Mouse (Mus musculus): ENCODE data around the gene Cyp4f37. TPM values are rescaled to one million over a fixed set of nuclear protein-coding genes. Genes with fewer than 3 reads are reported as not detected.

Gene Cyp4f37
- total RNA-seq, 2 experiments from 2014 or later, result not detected

- intact Hi-C loops (cut with DNase I), result no loop called here
- DNase-seq (ENCODE audit: low spot score in 2 of 2), result no peak
Measured at GRCm38 (mm10) chr17:32676040-32676635, 55.0 kb downstream of the Cyp4f37 start.

GRCm38 (mm10) chr17:32680404-32680803 is 59.3 kb downstream of the Cyp4f37 start:
- DNase-seq (ENCODE audit: low spot score in 2 of 2), result peak; percentile 58 to 67
- intact Hi-C loops (cut with DNase I), result loop anchor here (2.0 to 10.0 kb wide), 2 partner anchors 130 to 156 kb away; no protein-coding TSS in a partner anchor

GRCm38 (mm10) chr17:32685048-32685750 is 64.1 kb downstream of the Cyp4f37 start, which contains the start of gene Cyp4f15:
Gene Cyp4f15, plus strand, starts transcription at chr17:32685627.
- intact Hi-C loops (cut with DNase I), result loop anchor here (10.0 kb wide), 1 partner anchor 160 kb away; no protein-coding TSS in a partner anchor

More at GRCm38 (mm10) chr17:32685048-32685750, 64.1 kb downstream of the Cyp4f37 start, which contains the start of gene Cyp4f15:
- DNase-seq (ENCODE audit: low spot score in 2 of 2), result peak; percentile 55 to 59

Other genes with a start within 250 kb of the Cyp4f37 start
- gene Wiz, start 231.9 kb upstream of the Cyp4f37 start, total RNA-seq (2021), result 10 to 100 TPM; 78.0 to 85.2 TPM
- gene Rasal3, start 217.7 kb upstream of the Cyp4f37 start, total RNA-seq (2021), result 1 to 10 TPM; 3.0 TPM
- not detected for gene Pglyrp2, start 197.1 kb upstream of the Cyp4f37 start, total RNA-seq (2021)
- gene Cyp4f39, start 168.6 kb upstream of the Cyp4f37 start, total RNA-seq (2021), result not detected
- 1 to 10 TPM; 3.7 to 3.8 TPM for gene Cyp4f17, start 115.3 kb upstream of the Cyp4f37 start, total RNA-seq (2021)
- gene Cyp4f16, start 84.8 kb upstream of the Cyp4f37 start, total RNA-seq (2021), result 1 to 10 TPM; 5.8 to 5.9 TPM
- gene Cyp4f40, start 37.6 kb downstream of the Cyp4f37 start, total RNA-seq (2021), result not detected
- 10 to 100 TPM in 1 of 2 experiments, 1 to 10 TPM in 1; 8.2 to 12.0 TPM for gene Cyp4f15, start 64.3 kb downstream of the Cyp4f37 start, total RNA-seq (2021)
- gene Zfp871, start 167.0 kb downstream of the Cyp4f37 start, total RNA-seq (2021), result 10 to 100 TPM; 74.4 to 87.0 TPM
- gene Zfp811, start 188.6 kb downstream of the Cyp4f37 start, total RNA-seq (2021), result 1 to 10 TPM; 8.0 to 8.5 TPM
- gene Zfp799, start 209.0 kb downstream of the Cyp4f37 start, total RNA-seq (2021), result 10 to 100 TPM; 21.5 to 22.4 TPM

Data from left cerebral cortex, postnatal 14 days (tissue).